Mouse (Mus musculus) CH12.LX (cell line): ENCODE measurements around the gene Dmrta1. TPM values are rescaled to one million over a fixed set of nuclear protein-coding genes. Genes with fewer than 3 reads are reported as not detected.

Experiments used
- DNase-seq: peaks from one replicate; pipeline ENCODE4 v3.0.0-alpha.2; 2013; ENCODE audit errors: extremely low read depth
- H3K27ac ChIP-seq: 2 replicates; pipeline ENCODE4 v1.5.1; 2012; ENCODE audit warnings: low read depth, mild to moderate bottlenecking, control low read depth, moderate library complexity; ENCODE audit not compliant: insufficient read depth
- H3K27me3 ChIP-seq: replicated peaks from 2 replicates; pipeline ENCODE3; 2012; ENCODE audit warnings: inconsistent platforms
- H3K36me3 ChIP-seq, 2 experiments: replicated peaks in 1 of 2; 2 replicates each; pipeline versions ENCODE3 to v1.6.1; 2012; ENCODE audit warnings: inconsistent platforms in 1 of 2, low read length in 1 of 2, mild to moderate bottlenecking in 1 of 2, mixed read lengths in 1 of 2, moderate library complexity in 1 of 2; ENCODE audit not compliant: control insufficient read depth in 1 of 2, insufficient read depth in 1 of 2
- H3K4me1 ChIP-seq, 2 experiments: 2 replicates each; pipeline ENCODE4 v1.6.1; 2012; ENCODE audit warnings: inconsistent platforms in 1 of 2, moderate library complexity in 1 of 2; ENCODE audit not compliant: insufficient read depth in 2 of 2, control insufficient read depth in 1 of 2
- H3K4me2 ChIP-seq: 2 replicates; pipeline ENCODE4 v1.6.1; 2012; ENCODE audit warnings: low read depth, mild to moderate bottlenecking, control low read depth; ENCODE audit not compliant: poor library complexity, insufficient read depth, severe bottlenecking
- H3K4me3 ChIP-seq, 3 experiments: fragments of 150-350 bp in 1 of 3; sonication (generic) in 1 of 3; replicated peaks in 1 of 3; 2 replicates each; pipeline versions ENCODE3 to v1.5.1; 2011 to 2012; ENCODE audit warnings: low read depth in 2 of 3, low read length in 2 of 3, mild to moderate bottlenecking in 2 of 3, moderate library complexity in 2 of 3, control low read depth in 1 of 3, improper control_type of control experiment in 1 of 3, inconsistent platforms in 1 of 3, mixed read lengths in 1 of 3; ENCODE audit not compliant: poor library complexity in 1 of 3
- H3K79me2 ChIP-seq: replicated peaks from 2 replicates; pipeline ENCODE4 v1.6.1; 2012; ENCODE audit warnings: mild to moderate bottlenecking, moderate library complexity; ENCODE audit not compliant: control insufficient read depth, poor library complexity, insufficient read depth, severe bottlenecking; ENCODE audit errors: extremely low read depth
- H3K9ac ChIP-seq: 2 replicates; pipeline ENCODE4 v1.6.1; 2012; ENCODE audit warnings: low read depth, mild to moderate bottlenecking, control low read depth, moderate library complexity; ENCODE audit not compliant: insufficient read depth
- H3K9me3 ChIP-seq: replicated peaks from 2 replicates; pipeline ENCODE3; 2012; ENCODE audit warnings: low read length, inconsistent platforms, mixed read lengths
- BHLHE40 ChIP-seq: IDR thresholded peaks from 2 replicates; pipeline ENCODE4 v1.6.1; 2011; ENCODE audit warnings: mild to moderate bottlenecking, low read depth, low read length, improper control_type of control experiment
- CHD1 ChIP-seq: IDR thresholded peaks from 2 replicates; pipeline ENCODE4 v1.6.1; 2012; ENCODE audit warnings: low read depth, low read length, improper control_type of control experiment, inconsistent platforms
- CHD2 ChIP-seq: IDR thresholded peaks from 2 replicates; pipeline ENCODE4 v1.6.1; 2011; ENCODE audit warnings: low read length, improper control_type of control experiment
- E2F4 ChIP-seq: IDR thresholded peaks from 2 replicates; pipeline ENCODE4 v1.6.1; 2011; ENCODE audit warnings: low read depth, low read length, improper control_type of control experiment; ENCODE audit not compliant: insufficient replicate concordance
- ELF1 ChIP-seq: IDR thresholded peaks from 2 replicates; pipeline ENCODE4 v1.6.1; 2014; ENCODE audit warnings: low read depth, mild to moderate bottlenecking, inconsistent platforms, low read length, improper control_type of control experiment
- ETS1 ChIP-seq: conservative IDR thresholded peaks from 2 replicates; pipeline ENCODE4 v1.6.1; 2012; ENCODE audit warnings: low read depth, mild to moderate bottlenecking, inconsistent platforms, low read length, improper control_type of control experiment, moderate library complexity
- GABPA ChIP-seq: IDR thresholded peaks from 2 replicates; pipeline ENCODE4 v1.6.1; 2012; ENCODE audit warnings: low read depth, low read length, improper control_type of control experiment, inconsistent platforms; ENCODE audit not compliant: insufficient replicate concordance
- HCFC1 ChIP-seq: IDR thresholded peaks from 2 replicates; pipeline ENCODE4 v1.6.1; 2012; ENCODE audit warnings: low read depth, mild to moderate bottlenecking, inconsistent platforms, low read length, improper control_type of control experiment
- JUN ChIP-seq: IDR thresholded peaks from 2 replicates; pipeline ENCODE4 v1.6.1; 2011; ENCODE audit warnings: low read depth, mild to moderate bottlenecking, low read length, improper control_type of control experiment, moderate library complexity; ENCODE audit not compliant: insufficient read depth
- JUND ChIP-seq: conservative IDR thresholded peaks from 2 replicates; pipeline ENCODE4 v1.6.1; 2011; ENCODE audit warnings: low read depth, low read length, improper control_type of control experiment
- KAT2A ChIP-seq: IDR thresholded peaks from 2 replicates; pipeline ENCODE4 v1.6.1; 2012; ENCODE audit warnings: low read length, improper control_type of control experiment, inconsistent platforms; ENCODE audit not compliant: insufficient replicate concordance
- MAFK ChIP-seq: IDR thresholded peaks from 2 replicates; pipeline ENCODE4 v1.6.1; 2011; ENCODE audit warnings: low read length, improper control_type of control experiment; ENCODE audit not compliant: insufficient replicate concordance
- MAZ ChIP-seq: IDR thresholded peaks from 2 replicates; pipeline ENCODE4 v1.6.1; 2012; ENCODE audit warnings: low read depth, mild to moderate bottlenecking, inconsistent platforms, low read length, improper control_type of control experiment, moderate library complexity
- MYC ChIP-seq: IDR thresholded peaks from 2 replicates; pipeline ENCODE4 v1.6.1; 2011; ENCODE audit warnings: low read depth, mild to moderate bottlenecking, improper control_type of control experiment, low read length
- NELFE ChIP-seq: IDR thresholded peaks from 2 replicates; pipeline ENCODE4 v1.6.1; 2011; ENCODE audit warnings: low read depth, low read length, improper control_type of control experiment
- NRF1 ChIP-seq: IDR thresholded peaks from 2 replicates; pipeline ENCODE4 v1.6.1; 2014; ENCODE audit warnings: low read depth, mild to moderate bottlenecking, inconsistent platforms, low read length, improper control_type of control experiment, moderate library complexity
- PAX5 ChIP-seq: IDR thresholded peaks from 2 replicates; pipeline ENCODE4 v1.6.1; 2012; ENCODE audit warnings: low read length, inconsistent platforms, mixed read lengths
- POLR2AphosphoS2 ChIP-seq: IDR thresholded peaks from 2 replicates; pipeline ENCODE4 v1.6.1; 2011; ENCODE audit warnings: low read depth, low read length, improper control_type of control experiment
- RAD21 ChIP-seq: IDR thresholded peaks from 2 replicates; pipeline ENCODE4 v1.6.1; 2011; ENCODE audit warnings: low read depth, mild to moderate bottlenecking, low read length, improper control_type of control experiment, moderate library complexity
- RCOR1 ChIP-seq: conservative IDR thresholded peaks from 2 replicates; pipeline ENCODE4 v1.6.1; 2012; ENCODE audit warnings: low read depth, mild to moderate bottlenecking, inconsistent platforms, low read length, improper control_type of control experiment
- SIN3A ChIP-seq: IDR thresholded peaks from 2 replicates; pipeline ENCODE4 v1.6.1; 2012; ENCODE audit warnings: low read length, improper control_type of control experiment, inconsistent platforms
- TBP ChIP-seq: conservative IDR thresholded peaks from 2 replicates; pipeline ENCODE4 v1.6.1; 2011; ENCODE audit warnings: low read depth, low read length, improper control_type of control experiment
- TCF12 ChIP-seq: IDR thresholded peaks from 2 replicates; pipeline ENCODE4 v1.6.1; 2014; ENCODE audit warnings: low read depth, mild to moderate bottlenecking, inconsistent platforms, low read length, improper control_type of control experiment
- UBTF ChIP-seq: IDR thresholded peaks from 2 replicates; pipeline ENCODE4 v1.6.1; 2012; ENCODE audit warnings: low read depth, mild to moderate bottlenecking, inconsistent platforms, low read length, improper control_type of control experiment, moderate library complexity
- USF2 ChIP-seq: conservative IDR thresholded peaks from 2 replicates; pipeline ENCODE4 v1.6.1; 2011; ENCODE audit warnings: low read depth, low read length, improper control_type of control experiment
- ZKSCAN1 ChIP-seq: IDR thresholded peaks from 2 replicates; pipeline ENCODE4 v1.6.1; 2012; ENCODE audit warnings: low read depth, inconsistent platforms, low read length, improper control_type of control experiment, borderline replicate concordance
- ZMIZ1 ChIP-seq: IDR thresholded peaks from 2 replicates; pipeline ENCODE4 v1.6.1; 2012; ENCODE audit warnings: low read depth, mild to moderate bottlenecking, inconsistent platforms, low read length, improper control_type of control experiment
- ZNF384 ChIP-seq: IDR thresholded peaks from 2 replicates; pipeline ENCODE4 v1.6.1; 2012; ENCODE audit warnings: low read depth, low read length, improper control_type of control experiment, inconsistent platforms
- dilution Hi-C: fragments of 300-500 bp; cut with MboI; formaldehyde crosslinking; loops from 2 replicates; pipeline ENCODE4 v1.14.3; 2020; ENCODE audit warnings: low sequenced_read_pairs; ENCODE audit not compliant: extremely low pct_unique_long_range_greater_than_20kb, extremely low pct_ligation_motif_present
- in situ Hi-C: fragments of 300-500 bp; cut with MboI; formaldehyde crosslinking; loops from 3 replicates; pipeline ENCODE4 v1.14.3; 2019; ENCODE audit warnings: low sequenced_read_pairs, low pct_ligation_motif_present, low pct_unique_long_range_greater_than_20kb, mixed read lengths
- polyA plus RNA-seq: library from polyadenylated mRNA; unstranded; fragments of >175 nt; gene quantifications from 2 replicates; pipeline ENCODE4 v1.2.1, GENCODE M21; 2012; ENCODE audit warnings: low read depth; ENCODE audit not compliant: insufficient read length
- total RNA-seq, 2 experiments: library from RNA; depleted of rRNA; stranded (reverse); fragments of 300-350 nt in 1 of 2; fragments of >200 nt in 1 of 2; gene quantifications; 2 replicates each; pipeline ENCODE4 v1.2.3; 2012 to 2014

The Dmrta1 gene
- total and polyA plus RNA-seq, 3 experiments, result not detected

- Histone ChIP-seq H3K36me3 (no peaks in the 10 kb centered on the region), H3K4me1 (0 out of 4 replicates have a peak, but pooled peaks cover 0 to under 1% of the 10 kb centered on the region in 2 experiments), H3K79me2 (no peaks in the 10 kb centered on the region), H3K4me3 (no peak overlapping the region), H3K4me2 (no peak overlapping the region), H3K9me3 (peaks cover 7% of the 10 kb centered on the region), H3K27me3 (no peaks in the 10 kb centered on the region), H3K27ac (no peak overlapping the region), H3K9ac (no peak overlapping the region)
- DNase-seq, result no peak
- dilution Hi-C loops (no loop called here), in situ Hi-C loops (loop anchor here (5.0 to 25.0 kb wide), 2 partner anchors 141 to 801 kb away; partner anchors contain the start of gene Ifne)
- TF ChIP-seq JUN (no peak), UBTF (no peak), JUND (no peak), ELF1 (no peak), CHD1 (no peak), NELFE (no peak), MAZ (no peak), ZMIZ1 (no peak), USF2 (no peak), PAX5 (no peak), CHD2 (no peak), HCFC1 (no peak), MYC (no peak), TBP (no peak), E2F4 (no peak), GABPA (no peak)
Observed at GRCm38 (mm10) chr4:89687961-89688803, 8.9 kb downstream of the Dmrta1 start.

- no peak for DNase-seq
- H3K9ac ChIP-seq, result no peak overlapping the region
- H3K4me3 ChIP-seq, result no peak overlapping the region
- in situ Hi-C loops, result loop anchor here (5.0 to 25.0 kb wide), 2 partner anchors 142 to 802 kb away; partner anchors contain the start of gene Ifne
- dilution Hi-C loops, result no loop called here
- TF ChIP-seq TCF12 (no peak), NELFE (no peak), KAT2A (no peak), ETS1 (no peak), NRF1 (no peak), RCOR1 (no peak), MAZ (no peak), ZKSCAN1 (no peak), SIN3A (no peak), MAFK (no peak), POLR2AphosphoS2 (no peak), BHLHE40 (no peak), RAD21 (no peak), ZNF384 (no peak)
- H3K27ac ChIP-seq, result no peak overlapping the region
- no peaks in the 10 kb centered on the region for H3K36me3 ChIP-seq
- no peaks in the 10 kb centered on the region for H3K27me3 ChIP-seq
- 0 out of 4 replicates have a peak, but pooled peaks cover 0 to 5% of the 10 kb centered on the region in 2 experiments for H3K4me1 ChIP-seq
- peaks cover 7% of the 10 kb centered on the region for H3K9me3 ChIP-seq
- H3K79me2 ChIP-seq, result no peaks in the 10 kb centered on the region
- H3K4me2 ChIP-seq, result no peak overlapping the region
Observed at GRCm38 (mm10) chr4:89688804-89689497, 9.7 kb downstream of the Dmrta1 start.
